Mouse (Mus musculus) lung, embryonic 16.5 days (tissue): ENCODE data around the gene Ggcx. TPM values are rescaled to one million over a fixed set of nuclear protein-coding genes. Genes with fewer than 3 reads are reported as not detected.

Experiments used
- ATAC-seq: fragments of 200-750 bp; cut with Nextera tagmentation; 2 replicates; pipeline ENCODE4 v1.8.0; 2017; ENCODE audit warnings: low read depth, mild to moderate bottlenecking, moderate library complexity
- H3K27ac ChIP-seq: fragments of 300-500 bp; sonication (generic); 2 replicates; pipeline ENCODE4 v1.5.1; 2014; ENCODE audit warnings: mild to moderate bottlenecking, control low read depth, low read length
- H3K27me3 ChIP-seq: fragments of 300-500 bp; sonication (generic); 2 replicates; pipeline ENCODE4 v1.6.1; 2014; ENCODE audit warnings: low read depth, low read length, mixed read lengths; ENCODE audit not compliant: control insufficient read depth, insufficient read depth
- H3K36me3 ChIP-seq: fragments of 300-500 bp; sonication (generic); 2 replicates; pipeline ENCODE4 v1.6.1; 2014; ENCODE audit warnings: low read length; ENCODE audit not compliant: control insufficient read depth, insufficient read depth
- H3K4me1 ChIP-seq: fragments of 300-500 bp; sonication (generic); replicated peaks from 2 replicates; pipeline ENCODE4 v1.6.1; 2014; ENCODE audit warnings: low read length, mixed read lengths; ENCODE audit not compliant: control insufficient read depth, insufficient read depth
- H3K4me2 ChIP-seq: fragments of 300-500 bp; sonication (generic); 2 replicates; pipeline ENCODE4 v1.6.1; 2014; ENCODE audit warnings: low read depth, low read length, control low read depth
- H3K4me3 ChIP-seq: fragments of 300-500 bp; sonication (generic); 2 replicates; pipeline ENCODE4 v1.5.1; 2014; ENCODE audit warnings: mild to moderate bottlenecking, low read length, control low read depth
- H3K9ac ChIP-seq: fragments of 300-500 bp; sonication (generic); 2 replicates; pipeline ENCODE4 v1.6.1; 2014; ENCODE audit warnings: low read length, control low read depth
- H3K9me3 ChIP-seq: fragments of 300-500 bp; sonication (generic); 2 replicates; pipeline ENCODE4 v1.6.1; 2016; ENCODE audit warnings: low read length; ENCODE audit not compliant: control insufficient read depth
- WGBS: fragments of 180-500 bp; shearing (Covaris S2); extraction: QIAGEN DNeasy Blood & Tissue Kit; methylation state at CpG from one replicate; pipeline ENCODE4 v1.1.7; 2014; 5-methylcytosine and 5-hydroxymethylcytosine counted together
- polyA plus RNA-seq: library from polyadenylated mRNA; unstranded; fragments of >200 nt; fragmentation: Nextera tagmentation; extraction: Ambion mirVana; gene quantifications from 2 replicates; pipeline ENCODE4 v1.2.1, GENCODE M21; 2015

The Ggcx gene
- polyA plus RNA-seq, 1 experiment from 2014 or later = 38.7 TPM

- H3K9me3 ChIP-seq = peaks cover 7% of the 10 kb centered on the region
- no peaks in the 10 kb centered on the region for H3K36me3 ChIP-seq
- no peak overlapping the region for H3K4me2 ChIP-seq
- peak; percentile 49; the same call in 1 of the 2 replicates for ATAC-seq
- H3K4me3 ChIP-seq = no peak overlapping the region
- no peak overlapping the region for H3K9ac ChIP-seq
- WGBS = 77% methylated on average over 12 of the region's 12 CpGs
- H3K27ac ChIP-seq = no peak overlapping the region
- no peaks in the 10 kb centered on the region for H3K4me1 ChIP-seq
- no peaks in the 10 kb centered on the region for H3K27me3 ChIP-seq
These were observed 65.7 kb downstream of the Ggcx start for GRCm38 (mm10) chr6:72479645-72480421.

DNA sequence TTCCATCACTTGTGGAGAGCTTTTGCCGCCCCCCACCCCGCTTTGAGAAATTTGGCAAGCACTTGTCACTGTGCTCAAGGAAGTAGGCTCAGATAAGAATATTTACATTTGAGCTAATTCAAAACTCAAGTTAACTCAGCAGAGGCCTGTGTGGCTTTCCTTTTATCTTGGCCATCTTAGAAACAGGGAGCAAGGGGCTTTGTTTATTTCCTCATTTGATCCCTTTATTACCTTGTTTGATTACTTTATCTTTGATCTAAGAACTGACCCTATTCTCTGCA, 66.3 kb downstream of the Ggcx start:
- WGBS = 24% methylated on average over 2 of the region's 2 CpGs

More for the DNA sequence above, 66.3 kb downstream of the Ggcx start:
- Histone ChIP-seq H3K36me3 (no peaks in the 10 kb centered on the region), H3K9me3 (peaks cover 7% of the 10 kb centered on the region), H3K4me2 (no peak overlapping the region), H3K4me3 (no peak overlapping the region), H3K27ac (no peak overlapping the region), H3K4me1 (no peaks in the 10 kb centered on the region), H3K27me3 (no peaks in the 10 kb centered on the region), H3K9ac (no peak overlapping the region)
- no peak; the same call in 1 of the 2 replicates for ATAC-seq

Other genes starting within 250 kb of the Ggcx start
- 32.2 and 35.3 TPM in 2 replicates for gene Atoh8, start 178.7 kb upstream of the Ggcx start, polyA plus RNA-seq
- 275 and 324 TPM in 2 replicates for gene Sftpb, start 109.7 kb upstream of the Ggcx start, polyA plus RNA-seq
- 36.7 and 39.2 TPM in 2 replicates for gene Usp39, start 69.1 kb upstream of the Ggcx start, polyA plus RNA-seq
- 31.6 and 33.2 TPM in 2 replicates for gene 0610030E20Rik, start 67.0 kb upstream of the Ggcx start, polyA plus RNA-seq
- gene Tmem150a, start 58.9 kb upstream of the Ggcx start, polyA plus RNA-seq = 15.8 and 16.8 TPM in 2 replicates
- gene Rnf181, start 47.4 kb upstream of the Ggcx start, polyA plus RNA-seq = 149 and 152 TPM in 2 replicates
- gene Vamp5, start 33.8 kb upstream of the Ggcx start, polyA plus RNA-seq = 43.0 and 46.3 TPM in 2 replicates
- gene Vamp8, start 23.6 kb upstream of the Ggcx start, polyA plus RNA-seq = 217 and 246 TPM in 2 replicates
- gene Mat2a, start 25.2 kb downstream of the Ggcx start, polyA plus RNA-seq = 336 and 340 TPM in 2 replicates
- not detected in 2 replicates for gene Sh2d6, start 107.4 kb downstream of the Ggcx start, polyA plus RNA-seq
- 75.8 and 82.9 TPM in 2 replicates for gene Capg, start 130.1 kb downstream of the Ggcx start, polyA plus RNA-seq
- gene Elmod3, start 184.1 kb downstream of the Ggcx start, polyA plus RNA-seq = 17.5 and 20.0 TPM in 2 replicates
- gene Retsat, start 184.2 kb downstream of the Ggcx start, polyA plus RNA-seq = 18.6 and 20.1 TPM in 2 replicates
- 45.6 and 46.8 TPM in 2 replicates for gene Tgoln1, start 202.7 kb downstream of the Ggcx start, polyA plus RNA-seq